Mouse (Mus musculus) hindbrain, embryonic 13.5 days (tissue): ENCODE results near the gene Tsc2. TPM values are rescaled to one million over a fixed set of nuclear protein-coding genes. Genes with fewer than 3 reads are reported as not detected.

Source experiments
- ATAC-seq: fragments of 200-750 bp; cut with Nextera tagmentation; 2 replicates; pipeline ENCODE4 v1.8.0; 2017; ENCODE audit warnings: moderate TSS enrichment; ENCODE audit not compliant: low FRiP score
- H3K27ac ChIP-seq: fragments of 300-500 bp; sonication (generic); 2 replicates; pipeline ENCODE4 v1.5.1; 2015; ENCODE audit warnings: inconsistent platforms, mild to moderate bottlenecking, moderate library complexity
- H3K27me3 ChIP-seq: fragments of 300-500 bp; sonication (generic); 2 replicates; pipeline ENCODE4 v1.6.1; 2015; ENCODE audit warnings: mild to moderate bottlenecking, inconsistent platforms
- H3K36me3 ChIP-seq: fragments of 300-500 bp; sonication (generic); 2 replicates; pipeline ENCODE4 v1.6.1; 2015; ENCODE audit warnings: mild to moderate bottlenecking, inconsistent platforms
- H3K4me1 ChIP-seq: fragments of 300-500 bp; sonication (generic); replicated peaks from 2 replicates; pipeline ENCODE4 v1.6.1; 2015; ENCODE audit warnings: inconsistent platforms
- H3K4me2 ChIP-seq: fragments of 300-500 bp; sonication (generic); 2 replicates; pipeline ENCODE4 v1.6.1; 2015; ENCODE audit warnings: inconsistent platforms, mild to moderate bottlenecking, moderate library complexity
- H3K4me3 ChIP-seq: fragments of 300-500 bp; sonication (generic); 2 replicates; pipeline ENCODE4 v1.5.1; 2015; ENCODE audit warnings: mild to moderate bottlenecking, inconsistent platforms
- H3K9ac ChIP-seq: fragments of 300-500 bp; sonication (generic); 2 replicates; pipeline ENCODE4 v1.6.1; 2015; ENCODE audit warnings: mild to moderate bottlenecking, inconsistent platforms
- H3K9me3 ChIP-seq: fragments of 300-500 bp; sonication (generic); 2 replicates; pipeline ENCODE4 v1.6.1; 2016; ENCODE audit warnings: inconsistent platforms
- WGBS: fragments of 180-500 bp; shearing (Covaris S2); methylation state at CpG from one replicate; pipeline ENCODE4 v1.1.7; 2015; 5-methylcytosine and 5-hydroxymethylcytosine counted together
- polyA plus RNA-seq: library from polyadenylated mRNA; unstranded; fragments of >200 nt; fragmentation: Nextera tagmentation; extraction: Ambion mirVana; gene quantifications from 2 replicates; pipeline ENCODE4 v1.2.1, GENCODE M21; 2015

Gene Tsc2
- polyA plus RNA-seq, 1 experiment from 2014 or later, result 67.9 TPM

DNA sequence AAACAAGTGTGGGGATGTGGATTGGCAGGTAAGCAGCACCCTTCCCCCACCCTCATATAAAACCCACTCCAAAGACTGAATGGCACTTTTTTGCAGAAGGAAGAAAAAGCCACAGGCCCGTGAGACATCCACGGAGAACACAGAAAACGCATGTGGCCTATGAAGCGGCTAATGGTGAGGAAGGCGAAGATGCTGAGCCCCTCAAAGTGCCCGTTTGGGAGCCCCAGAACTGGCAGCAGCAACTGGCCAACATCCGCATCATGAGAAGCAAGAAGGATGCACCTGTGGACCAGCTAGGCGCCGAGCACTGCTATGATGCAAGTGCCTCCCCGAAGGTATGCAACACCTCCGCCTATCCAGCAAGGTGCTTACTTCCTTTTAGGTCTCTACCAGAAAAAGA is 1.4 kb upstream of the Tsc2 start:
- WGBS, result 94% methylated on average over 11 of the region's 11 CpGs
- ATAC-seq, result no peak
- Histone ChIP-seq H3K27ac (no peak overlapping the region), H3K36me3 (peaks cover 26% of the 10 kb centered on the region), H3K27me3 (no peaks in the 10 kb centered on the region), H3K4me3 (no peak overlapping the region), H3K9me3 (no peaks in the 10 kb centered on the region), H3K9ac (no peak overlapping the region), H3K4me1 (peaks cover 24% of the 10 kb centered on the region), H3K4me2 (no peak overlapping the region)

GRCm38 (mm10) chr17:24632813-24633449 is 501 bp upstream of the Tsc2 start:
- peak overlapping the region; percentile 75 for H3K9ac ChIP-seq
- H3K4me3 ChIP-seq, result peak overlapping the region; percentile 68
- peak overlapping the region; percentile 76 for H3K27ac ChIP-seq
- peak overlapping the region; percentile 89 for H3K4me2 ChIP-seq
- no peaks in the 10 kb centered on the region for H3K9me3 ChIP-seq
- ATAC-seq, result peak; percentile 53
- H3K27me3 ChIP-seq, result no peaks in the 10 kb centered on the region
- H3K36me3 ChIP-seq, result peaks cover 28% of the 10 kb centered on the region
- 15% methylated on average over 22 of the region's 22 CpGs for WGBS
- peaks cover 26% of the 10 kb centered on the region for H3K4me1 ChIP-seq

DNA sequence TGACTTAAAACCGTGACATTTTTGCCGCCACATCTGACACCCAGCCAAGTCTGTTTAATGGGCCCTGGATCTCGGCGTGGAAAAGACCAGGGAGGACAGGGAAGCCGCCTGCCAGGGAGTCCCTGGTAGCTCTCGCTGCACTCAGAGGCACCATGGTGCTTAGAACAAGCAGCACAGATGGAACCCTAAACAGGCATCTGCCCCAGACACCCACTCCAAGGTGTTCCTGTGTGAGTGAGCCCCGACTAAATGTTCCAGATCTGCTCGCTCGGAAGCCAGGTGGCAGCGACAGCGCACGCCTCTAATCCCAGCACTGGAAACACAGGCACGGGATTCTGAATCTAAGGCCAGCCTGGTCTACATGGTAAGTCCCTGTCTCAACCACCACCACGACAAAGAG is 2.4 kb downstream of the Tsc2 start:
- Histone ChIP-seq H3K36me3 (peaks cover 57% of the 10 kb centered on the region), H3K9me3 (no peaks in the 10 kb centered on the region), H3K4me2 (no peak overlapping the region), H3K27me3 (no peaks in the 10 kb centered on the region), H3K4me3 (no peak overlapping the region), H3K9ac (no peak overlapping the region), H3K27ac (no peak overlapping the region), H3K4me1 (peaks cover 26% of the 10 kb centered on the region)
- 92% methylated on average over 14 of the region's 14 CpGs for WGBS
- no peak for ATAC-seq

GRCm38 (mm10) chr17:24628646-24629045 is 3.8 kb downstream of the Tsc2 start:
- ATAC-seq, result no peak
- peaks cover 71% of the 10 kb centered on the region for H3K36me3 ChIP-seq
- 59% methylated on average over 5 of the region's 5 CpGs for WGBS

DNA sequence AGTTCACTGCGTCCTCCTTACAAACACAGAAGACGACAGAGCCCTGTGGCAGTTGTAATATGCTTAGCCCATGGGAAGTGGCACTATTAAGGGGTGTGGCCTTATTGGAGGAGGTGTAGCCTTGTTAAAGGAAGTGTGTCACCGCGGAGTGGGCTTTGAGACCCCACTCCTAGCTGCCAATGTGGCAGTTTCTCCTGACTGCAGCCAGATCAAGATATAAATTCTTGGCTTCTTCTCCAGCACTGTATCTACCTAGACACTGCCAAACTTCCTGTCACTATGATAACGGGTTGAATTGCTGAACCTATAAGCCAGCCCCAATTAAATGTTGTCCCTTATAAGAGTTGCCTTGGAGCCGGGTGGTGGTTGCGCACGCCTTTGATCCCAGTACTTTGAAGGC is 7.0 kb downstream of the Tsc2 start:
- Histone ChIP-seq H3K9ac (no peak overlapping the region), H3K9me3 (no peaks in the 10 kb centered on the region), H3K4me2 (no peak overlapping the region), H3K36me3 (peaks cover 100% of the 10 kb centered on the region), H3K4me3 (no peak overlapping the region), H3K27me3 (no peaks in the 10 kb centered on the region), H3K4me1 (0 out of 2 replicates have a peak, but pooled peaks cover 3% of the 10 kb centered on the region), H3K27ac (no peak overlapping the region)
- no peak for ATAC-seq
- 93% methylated on average over 8 of the region's 8 CpGs for WGBS

More at GRCm38 (mm10) chr17:24628646-24629045, 3.8 kb downstream of the Tsc2 start:
- peaks cover 21% of the 10 kb centered on the region for H3K4me1 ChIP-seq
- H3K9ac ChIP-seq, result no peak overlapping the region
- H3K27ac ChIP-seq, result no peak overlapping the region
- no peaks in the 10 kb centered on the region for H3K9me3 ChIP-seq
- H3K27me3 ChIP-seq, result no peaks in the 10 kb centered on the region
- no peak overlapping the region for H3K4me2 ChIP-seq
- H3K4me3 ChIP-seq, result no peak overlapping the region

- Histone ChIP-seq H3K9me3 (no peaks in the 10 kb centered on the region), H3K4me3 (no peak overlapping the region), H3K4me2 (no peak overlapping the region), H3K4me1 (no peaks in the 10 kb centered on the region), H3K27me3 (no peaks in the 10 kb centered on the region), H3K36me3 (peaks cover 94% of the 10 kb centered on the region), H3K27ac (no peak overlapping the region), H3K9ac (0 out of 2 replicates have a peak overlapping the region, but pooled peaks have one; percentile 24)
- WGBS, result 89% methylated on average over 14 of the region's 14 CpGs
- ATAC-seq, result no peak
Measured at GRCm38 (mm10) chr17:24617561-24618194, 14.8 kb downstream of the Tsc2 start.

DNA sequence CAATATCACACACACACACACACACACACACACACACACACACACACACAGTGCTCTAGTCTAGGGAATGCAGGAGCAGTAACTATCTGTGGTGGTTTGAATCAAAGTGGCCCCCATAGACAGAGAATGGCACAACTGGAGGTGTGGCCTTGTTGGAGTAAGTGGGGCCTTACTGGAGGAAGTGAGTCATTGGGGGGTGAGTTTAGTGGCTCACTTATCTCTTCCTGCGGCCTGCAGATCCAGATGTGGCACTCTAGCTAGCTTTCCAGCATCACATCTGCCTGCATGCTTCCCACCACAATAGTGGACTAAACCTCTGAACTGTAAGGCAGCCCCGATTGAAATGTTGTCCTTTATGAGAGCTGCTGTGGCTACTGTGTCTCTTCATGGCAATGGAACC is 21.7 kb downstream of the Tsc2 start:
- no peak overlapping the region for H3K4me2 ChIP-seq
- no peaks in the 10 kb centered on the region for H3K9me3 ChIP-seq
- 92% methylated on average over 2 of the region's 2 CpGs for WGBS
- no peaks in the 10 kb centered on the region for H3K27me3 ChIP-seq
- H3K27ac ChIP-seq, result no peak overlapping the region
- peaks cover 79% of the 10 kb centered on the region for H3K36me3 ChIP-seq
- no peak for ATAC-seq
- no peak overlapping the region for H3K9ac ChIP-seq
- no peaks in the 10 kb centered on the region for H3K4me1 ChIP-seq
- no peak overlapping the region for H3K4me3 ChIP-seq

- WGBS, result 95% methylated on average over 8 of the region's 8 CpGs
Measured at GRCm38 (mm10) chr17:24608874-24609273, 23.6 kb downstream of the Tsc2 start.

GRCm38 (mm10) chr17:24608370-24608769 is 24.1 kb downstream of the Tsc2 start:
- 96% methylated on average over 4 of the region's 4 CpGs for WGBS
- Histone ChIP-seq H3K27me3 (no peaks in the 10 kb centered on the region), H3K4me1 (no peaks in the 10 kb centered on the region), H3K9ac (no peak overlapping the region), H3K9me3 (no peaks in the 10 kb centered on the region), H3K4me2 (no peak overlapping the region), H3K36me3 (peaks cover 78% of the 10 kb centered on the region), H3K4me3 (no peak overlapping the region), H3K27ac (no peak overlapping the region)
- ATAC-seq, result no peak

More at GRCm38 (mm10) chr17:24608874-24609273, 23.6 kb downstream of the Tsc2 start:
- H3K36me3 ChIP-seq, result peaks cover 79% of the 10 kb centered on the region
- H3K9me3 ChIP-seq, result no peaks in the 10 kb centered on the region
- H3K27ac ChIP-seq, result no peak overlapping the region
- H3K27me3 ChIP-seq, result no peaks in the 10 kb centered on the region
- no peak overlapping the region for H3K9ac ChIP-seq
- no peak for ATAC-seq
- no peaks in the 10 kb centered on the region for H3K4me1 ChIP-seq
- no peak overlapping the region for H3K4me2 ChIP-seq
- H3K4me3 ChIP-seq, result no peak overlapping the region

GRCm38 (mm10) chr17:24604557-24604956 is 27.9 kb downstream of the Tsc2 start:
- no peak overlapping the region for H3K9ac ChIP-seq
- ATAC-seq, result no peak
- H3K4me3 ChIP-seq, result no peak overlapping the region
- no peaks in the 10 kb centered on the region for H3K9me3 ChIP-seq
- H3K4me2 ChIP-seq, result no peak overlapping the region
- no peak overlapping the region for H3K27ac ChIP-seq
- H3K27me3 ChIP-seq, result no peaks in the 10 kb centered on the region
- 92% methylated on average over 3 of the region's 3 CpGs for WGBS
- H3K4me1 ChIP-seq, result no peaks in the 10 kb centered on the region
- H3K36me3 ChIP-seq, result peaks cover 96% of the 10 kb centered on the region

DNA sequence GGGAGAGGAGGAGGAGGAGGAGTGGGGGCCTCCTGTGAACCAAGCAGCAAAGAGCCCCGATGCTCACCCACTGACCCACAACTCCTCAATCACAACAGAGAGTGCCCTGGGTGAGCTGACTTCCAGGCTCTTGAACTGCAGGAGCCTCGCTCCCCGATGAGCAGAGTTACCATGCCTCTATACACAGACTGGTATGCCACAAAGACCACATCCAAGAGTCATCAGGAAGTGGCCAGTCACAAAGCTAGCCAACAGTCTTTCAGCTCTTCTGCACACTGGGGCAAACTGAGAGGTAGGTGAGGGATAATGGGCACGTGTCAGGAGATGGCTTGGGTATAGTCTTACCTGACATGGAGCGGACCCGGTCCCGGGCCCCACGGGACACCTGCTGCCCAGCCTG is 28.5 kb downstream of the Tsc2 start:
- Histone ChIP-seq H3K4me3 (no peak overlapping the region), H3K4me2 (no peak overlapping the region), H3K36me3 (peaks cover 99% of the 10 kb centered on the region), H3K27ac (no peak overlapping the region), H3K9me3 (no peaks in the 10 kb centered on the region), H3K9ac (no peak overlapping the region), H3K4me1 (no peaks in the 10 kb centered on the region), H3K27me3 (no peaks in the 10 kb centered on the region)
- ATAC-seq, result no peak
- WGBS, result 93% methylated on average over 8 of the region's 8 CpGs

GRCm38 (mm10) chr17:24600502-24600901 is 31.9 kb downstream of the Tsc2 start:
- no peak for ATAC-seq
- Histone ChIP-seq H3K4me2 (no peak overlapping the region), H3K36me3 (peaks cover 99% of the 10 kb centered on the region), H3K4me1 (no peaks in the 10 kb centered on the region), H3K4me3 (no peak overlapping the region), H3K9ac (no peak overlapping the region), H3K27ac (no peak overlapping the region), H3K27me3 (no peaks in the 10 kb centered on the region), H3K9me3 (no peaks in the 10 kb centered on the region)
- 93% methylated on average over 4 of the region's 4 CpGs for WGBS

DNA sequence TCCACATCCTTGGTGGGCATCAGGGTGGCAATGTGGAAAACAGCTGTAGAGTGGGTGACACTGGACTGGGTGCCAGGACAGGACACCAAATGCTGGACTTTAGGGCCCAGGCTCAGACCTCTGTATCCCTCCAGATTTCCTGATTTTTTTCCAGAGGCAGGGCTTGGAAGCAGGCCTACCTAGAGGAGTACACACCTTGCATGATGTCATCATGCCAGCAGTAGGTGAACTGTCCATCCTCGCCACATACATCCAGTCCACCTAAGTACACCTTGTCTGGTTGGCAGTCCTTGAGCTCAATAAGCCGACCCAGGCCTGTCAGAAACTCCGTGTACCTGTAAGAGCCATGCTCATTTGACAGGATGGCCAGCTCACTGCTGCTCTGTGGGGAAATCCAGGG is 34.4 kb downstream of the Tsc2 start:
- no peak overlapping the region for H3K4me3 ChIP-seq
- H3K4me1 ChIP-seq, result no peaks in the 10 kb centered on the region
- H3K9ac ChIP-seq, result no peak overlapping the region
- no peaks in the 10 kb centered on the region for H3K9me3 ChIP-seq
- H3K27me3 ChIP-seq, result no peaks in the 10 kb centered on the region
- no peak overlapping the region for H3K4me2 ChIP-seq
- ATAC-seq, result no peak
- H3K27ac ChIP-seq, result no peak overlapping the region
- 88% methylated on average over 3 of the region's 3 CpGs for WGBS
- peaks cover 100% of the 10 kb centered on the region for H3K36me3 ChIP-seq
